Mouse (Mus musculus): Measurements from ENCODE around the gene Anxa1.

The Anxa1 gene

DNA sequence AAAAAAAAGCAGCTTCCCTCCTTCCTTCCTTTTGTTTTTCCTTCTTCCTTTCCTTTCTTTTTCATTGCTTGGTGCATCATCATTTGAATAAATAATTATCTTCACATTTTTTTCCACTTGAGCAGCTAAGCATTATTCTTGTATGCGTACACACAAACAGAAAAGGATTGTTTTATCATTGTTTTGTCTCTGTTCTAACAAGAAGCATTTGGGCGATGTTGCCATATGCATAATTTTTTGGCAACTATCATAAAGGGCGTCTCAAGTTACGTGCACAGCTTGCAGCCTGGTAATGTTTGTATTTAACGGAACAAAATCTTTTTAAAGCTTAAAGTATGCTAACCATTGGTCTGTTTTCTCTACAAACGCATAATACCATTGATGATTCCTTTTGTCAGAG is 5.1 kb downstream of the Anxa1 start:
- intact Hi-C loops (cut with DNase I): no loop called here

DNA sequence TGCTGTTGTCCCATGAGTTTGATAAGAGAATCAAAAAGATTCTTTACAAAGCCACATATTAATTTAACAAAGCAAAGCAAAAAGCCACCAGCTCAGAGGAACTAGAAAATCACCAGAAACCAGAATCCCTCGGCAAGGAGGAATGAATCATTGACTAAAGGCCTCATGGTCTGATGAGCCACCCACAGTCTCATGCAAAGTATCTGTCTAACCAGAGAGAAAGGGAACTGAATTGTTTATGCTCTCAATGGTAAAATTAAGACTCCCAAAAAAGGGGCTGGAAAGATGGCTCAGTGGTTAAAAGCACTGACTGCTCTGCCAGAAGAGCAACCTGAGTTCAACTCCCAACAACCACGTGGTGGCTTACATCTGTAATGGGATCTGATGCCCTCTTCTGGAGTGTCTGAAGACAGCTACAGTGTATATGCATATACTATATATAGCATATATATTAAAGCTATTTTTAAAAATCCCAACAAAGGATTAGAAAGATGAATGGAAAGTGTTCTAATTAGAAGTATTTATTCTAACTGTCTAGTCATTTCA is 9.5 kb downstream of the Anxa1 start:
- intact Hi-C loops (cut with DNase I): no loop called here

DNA sequence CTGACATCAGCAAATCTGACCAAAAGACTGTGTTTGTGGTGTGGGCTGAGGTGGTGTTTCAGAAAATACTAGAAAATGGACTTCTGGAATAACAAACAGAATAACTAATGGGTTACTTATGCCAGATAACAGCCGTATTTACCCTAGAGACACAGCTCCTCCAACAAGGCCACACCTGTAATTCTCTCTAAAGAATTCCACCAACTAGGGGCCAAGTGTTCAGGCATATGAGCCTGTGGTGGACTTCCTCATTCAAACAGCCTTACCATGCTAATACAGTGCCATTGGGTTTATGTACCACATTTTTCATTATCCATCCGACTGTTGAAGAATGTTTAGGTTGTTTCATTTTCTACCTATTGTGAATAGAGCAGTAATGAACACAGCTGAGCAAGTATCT is 20.6 kb downstream of the Anxa1 start:
- intact Hi-C loops (cut with DNase I): no loop called here

DNA sequence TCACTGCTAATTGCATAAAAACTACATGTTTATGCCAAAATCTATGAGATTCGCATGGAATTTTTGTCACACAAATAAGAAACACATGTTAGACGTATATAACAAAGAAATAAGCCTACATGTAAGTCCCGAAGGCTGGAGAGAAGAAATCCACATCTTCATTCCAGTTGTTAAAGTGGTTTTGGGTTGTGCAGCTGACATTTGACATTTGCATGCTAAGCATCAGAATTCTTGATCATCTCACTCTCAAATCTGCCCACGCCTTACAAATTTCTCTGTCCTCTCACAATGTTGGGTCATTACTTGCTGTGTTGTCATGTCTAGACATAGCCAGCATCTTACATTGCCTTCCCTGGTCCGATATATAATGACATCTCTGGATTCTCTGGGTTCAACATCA is 24.2 kb downstream of the Anxa1 start:
- intact Hi-C loops (cut with DNase I): loop anchor here (10.0 kb wide), 1 partner anchor 398 kb away; no protein-coding TSS in a partner anchor

DNA sequence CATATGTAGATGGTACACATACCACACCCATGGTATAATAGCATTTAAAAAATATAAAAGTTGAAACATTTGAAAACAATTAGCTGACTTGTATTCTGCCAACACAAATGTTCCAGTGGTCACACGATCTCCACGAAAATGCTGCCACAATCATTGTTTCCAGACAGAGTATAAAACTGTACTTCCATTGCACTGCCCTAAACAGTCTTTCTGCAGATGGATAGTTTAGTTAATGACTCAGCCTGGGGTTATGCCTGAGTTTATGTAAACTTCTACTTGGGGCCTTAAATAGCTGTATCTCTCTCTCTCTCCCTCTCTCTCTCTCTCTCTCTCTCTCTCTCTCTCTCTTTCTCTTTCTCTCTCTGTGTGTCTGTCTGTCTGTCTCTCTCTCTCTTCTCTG is 24.7 kb downstream of the Anxa1 start:
- intact Hi-C loops (cut with DNase I): loop anchor here (10.0 kb wide), 1 partner anchor 399 kb away; no protein-coding TSS in a partner anchor

DNA sequence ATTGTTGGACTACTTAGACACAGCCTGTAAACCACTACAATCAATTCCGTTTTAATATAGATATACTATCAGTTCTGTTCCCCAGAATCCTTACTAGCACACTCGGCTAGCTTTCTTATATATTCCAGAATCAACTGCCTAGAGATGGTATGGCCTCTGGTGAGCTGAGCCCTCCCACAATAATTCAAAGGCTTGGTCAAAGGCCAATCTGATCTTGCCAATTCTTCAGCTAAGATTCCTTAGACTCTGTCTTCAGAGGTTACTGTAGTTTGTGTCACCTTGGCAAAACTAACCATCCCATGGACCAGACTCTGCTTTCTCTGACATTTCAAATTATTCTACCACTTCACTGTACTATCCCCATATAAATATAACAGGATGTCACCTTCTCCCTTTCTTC is 25.4 kb downstream of the Anxa1 start:
- intact Hi-C loops (cut with DNase I): loop anchor here (10.0 kb wide), 1 partner anchor 399 kb away; no protein-coding TSS in a partner anchor

DNA sequence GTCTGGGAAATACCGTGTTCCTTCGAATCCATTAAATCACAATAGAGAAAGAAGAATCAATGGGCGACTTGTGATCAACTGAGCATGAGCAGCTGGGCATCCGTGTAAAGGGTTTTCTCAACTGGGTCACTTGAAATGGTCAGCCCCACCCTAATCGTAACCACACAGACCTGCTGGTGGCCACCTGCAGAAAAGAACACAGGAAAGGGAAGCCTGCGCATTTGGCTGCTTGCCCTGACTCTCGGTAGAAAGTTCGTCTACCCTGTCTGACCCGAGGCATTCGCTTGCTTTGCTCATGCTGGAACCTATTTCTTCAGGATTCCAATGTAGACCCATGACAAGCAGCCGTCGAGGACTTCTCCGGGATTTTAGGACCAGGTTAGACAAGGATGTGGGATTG is 25.8 kb downstream of the Anxa1 start:
- intact Hi-C loops (cut with DNase I): loop anchor here (5.0 to 10.0 kb wide), 2 partner anchors 67 to 400 kb away; no protein-coding TSS in a partner anchor

DNA sequence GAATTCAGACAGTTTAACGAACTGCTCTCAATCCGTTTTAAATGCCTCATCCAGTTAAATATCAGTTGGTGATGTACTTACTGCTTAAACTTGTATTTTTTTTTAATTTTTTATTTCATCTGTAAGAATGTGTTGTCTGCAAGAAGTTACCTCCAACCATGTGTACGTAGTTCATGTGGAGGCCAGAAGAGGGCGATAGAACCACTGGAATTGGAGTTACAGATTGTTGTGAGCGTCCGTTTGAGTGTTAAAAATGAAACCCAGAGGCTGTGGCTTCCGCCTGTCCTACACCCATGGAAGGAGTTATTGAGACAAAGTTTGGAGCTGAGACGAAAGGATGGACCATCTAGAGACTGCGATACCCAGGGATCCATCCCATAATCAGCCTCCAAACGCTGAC is 27.5 kb downstream of the Anxa1 start:
- intact Hi-C loops (cut with DNase I): loop anchor here (5.0 to 10.0 kb wide), 2 partner anchors 69 to 402 kb away; no protein-coding TSS in a partner anchor

DNA sequence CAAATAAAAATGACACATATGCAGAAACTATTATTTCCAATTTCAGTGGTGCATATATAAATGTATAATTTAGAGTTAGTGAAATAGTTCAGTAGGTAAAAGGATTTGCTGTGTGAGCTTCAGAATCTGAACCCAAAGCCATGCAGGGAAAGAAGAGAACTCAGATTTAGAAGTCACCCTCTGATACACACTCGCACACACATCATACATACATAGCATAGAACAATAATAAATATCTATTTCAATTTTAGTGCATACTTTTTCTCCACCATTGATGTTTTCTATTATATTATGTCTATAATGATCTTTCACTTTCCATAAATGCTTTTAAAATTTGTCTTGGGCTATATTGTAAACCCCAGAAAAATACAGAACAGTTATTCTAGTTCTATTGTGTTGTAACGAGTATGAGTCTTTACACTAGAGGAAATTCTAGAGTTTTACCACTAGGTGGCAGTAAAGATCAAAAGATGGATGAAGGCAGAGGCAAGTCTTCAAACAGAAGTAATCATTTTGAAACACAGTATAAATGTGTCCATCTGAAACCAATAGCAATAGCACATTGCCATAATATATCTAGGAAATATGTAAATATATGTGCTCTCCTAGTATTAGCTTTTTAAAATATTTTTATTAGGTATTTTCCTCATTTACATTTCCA is 28.7 kb downstream of the Anxa1 start:
- intact Hi-C loops (cut with DNase I): loop anchor here (5.0 to 10.0 kb wide), 2 partner anchors 70 to 403 kb away; no protein-coding TSS in a partner anchor

DNA sequence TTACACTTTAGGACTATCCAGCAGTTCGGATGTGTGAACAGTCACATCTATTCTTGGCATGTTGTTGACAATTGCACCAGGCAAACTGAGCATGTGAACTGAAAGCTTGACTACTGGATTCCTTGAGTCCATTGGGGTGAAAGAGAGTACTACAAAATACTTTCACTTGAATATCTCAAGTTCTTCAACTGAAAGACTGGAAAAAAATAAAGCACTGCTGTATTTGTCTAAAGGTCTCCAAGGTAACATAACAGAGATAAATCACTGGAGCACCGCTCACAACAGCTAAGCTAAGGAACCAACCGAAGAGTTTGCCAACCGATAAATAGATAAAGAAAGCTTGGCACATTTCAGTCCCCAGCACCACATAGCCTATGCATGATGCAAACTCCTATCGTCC is 32.1 kb downstream of the Anxa1 start:
- intact Hi-C loops (cut with DNase I): no loop called here

DNA sequence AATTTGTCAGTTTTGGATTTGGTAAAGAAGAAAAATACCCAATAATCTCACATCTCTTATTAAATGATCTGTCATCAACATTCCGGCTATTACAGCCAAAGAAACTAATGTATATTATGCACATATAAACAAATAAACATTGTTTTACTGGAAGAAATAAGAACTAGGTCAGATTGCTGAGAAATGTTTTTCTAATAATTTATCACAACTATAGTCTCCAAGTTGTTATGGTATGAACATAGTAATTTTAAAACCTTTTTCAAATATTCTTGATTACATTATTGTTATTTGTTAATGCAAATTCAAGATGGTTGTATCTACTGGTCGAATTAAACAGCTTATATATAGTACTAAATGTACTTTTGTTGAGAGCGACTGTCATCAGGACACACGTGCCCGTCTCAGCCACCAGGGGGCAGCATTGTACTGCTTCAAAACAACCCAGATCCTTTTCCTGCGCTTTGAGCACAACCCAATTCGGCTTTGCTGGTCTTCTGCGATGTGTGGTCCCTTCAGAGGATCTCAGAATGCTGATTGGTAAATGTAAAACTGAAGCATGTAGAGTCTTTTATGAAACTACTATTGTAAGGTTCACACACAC is 45.3 kb downstream of the Anxa1 start:
- intact Hi-C loops (cut with DNase I): loop anchor here (10.0 kb wide), 1 partner anchor 1001 kb away; no protein-coding TSS in a partner anchor

DNA sequence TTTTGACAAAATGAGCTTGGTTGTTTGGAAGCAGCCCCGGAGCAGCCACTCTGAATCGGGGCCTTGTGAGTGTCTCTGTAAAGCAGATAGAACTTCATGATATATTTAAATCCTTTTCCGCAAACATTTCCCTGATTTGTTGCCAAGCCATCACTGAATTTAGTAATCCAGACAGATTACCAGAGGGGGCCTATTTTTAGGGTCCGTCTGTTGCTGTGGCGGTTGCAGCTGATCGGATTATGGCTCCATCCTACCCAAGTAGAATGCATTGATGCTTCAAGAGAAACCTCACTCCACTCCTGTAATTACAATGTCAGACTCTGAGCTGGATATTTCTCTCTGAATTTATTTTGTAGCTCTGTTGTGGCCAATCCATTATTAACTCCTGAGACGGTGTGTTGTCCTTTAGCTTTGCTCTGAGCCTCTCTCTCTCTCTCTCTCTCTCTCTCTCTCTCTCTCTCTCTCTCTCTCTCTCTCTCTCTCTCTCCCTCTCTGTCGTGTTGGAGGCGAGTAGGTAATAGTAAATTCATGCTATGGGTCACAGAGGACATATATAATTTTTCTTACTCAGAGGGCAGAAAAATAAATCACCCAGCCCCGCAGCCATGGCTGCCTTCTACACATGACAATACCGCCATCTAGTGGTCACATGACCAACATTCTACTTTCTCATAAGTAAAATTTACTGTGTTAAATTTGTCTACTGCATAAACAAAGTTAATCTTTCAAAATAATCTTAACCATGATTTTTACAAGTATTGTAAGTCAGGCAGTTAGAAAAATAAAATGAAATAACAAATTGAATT is 46.0 kb downstream of the Anxa1 start:
- intact Hi-C loops (cut with DNase I): loop anchor here (5.0 to 10.0 kb wide), 2 partner anchors 1000 to 1472 kb away; no protein-coding TSS in a partner anchor

DNA sequence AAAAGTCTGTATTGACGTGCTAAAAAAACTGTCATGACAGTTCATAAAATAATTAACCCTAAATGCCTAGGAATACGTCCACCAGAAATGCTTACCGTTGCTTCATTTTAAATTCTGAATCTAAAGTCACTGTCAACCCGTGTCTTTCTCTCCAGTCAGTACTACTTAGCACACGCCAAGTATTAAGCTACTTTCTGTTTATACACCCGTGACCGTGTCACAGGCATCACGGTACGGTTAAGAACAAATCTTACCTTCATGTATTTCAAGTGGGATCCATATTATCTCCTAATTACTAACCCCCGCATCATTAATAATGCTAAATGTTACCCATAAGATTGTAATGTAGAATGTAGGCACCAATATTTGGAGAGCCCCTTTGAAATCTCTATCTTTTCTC is 46.7 kb downstream of the Anxa1 start:
- intact Hi-C loops (cut with DNase I): loop anchor here (5.0 to 10.0 kb wide), 2 partner anchors 999 to 1472 kb away; no protein-coding TSS in a partner anchor
